Mouse (Mus musculus) lung, postnatal 0 days (tissue): ENCODE results near the gene Myh14.

ENCODE experiments used
- CTCF ChIP-seq: IDR thresholded peaks from 2 replicates; pipeline ENCODE4 v1.5.1; 2016; ENCODE audit warnings: antibody characterized with exemption, mild to moderate bottlenecking
- EP300 ChIP-seq: IDR thresholded peaks from 2 replicates; pipeline ENCODE4 v1.6.1; 2016; ENCODE audit warnings: antibody characterized with exemption, mild to moderate bottlenecking, control low read depth

DNA sequence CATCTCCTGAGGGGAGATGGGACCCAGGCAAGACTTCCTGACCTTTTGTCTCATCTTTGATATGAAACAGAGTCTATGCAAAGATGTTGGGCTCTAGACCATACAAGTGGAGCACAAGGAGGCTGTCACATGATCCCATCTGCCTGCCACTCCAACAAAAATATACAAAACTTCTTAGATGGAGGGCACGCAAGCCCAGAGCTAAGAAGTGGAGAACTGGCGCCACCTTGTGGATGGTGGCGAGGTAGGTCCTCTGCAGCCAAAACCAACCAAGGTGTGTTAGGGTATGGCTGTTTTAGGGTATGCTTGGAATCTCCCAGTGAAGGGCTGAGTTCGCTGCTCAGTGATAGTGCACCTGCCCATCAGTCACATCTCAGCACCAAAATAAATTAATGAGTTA is 20.7 kb downstream of the Myh14 start:
- TF ChIP-seq CTCF (peak; percentile 86), EP300 (no peak)
